Mouse (Mus musculus) limb, embryonic 11.5 days (tissue): ENCODE results near the gene Perp. TPM values are rescaled to one million over a fixed set of nuclear protein-coding genes. Genes with fewer than 3 reads are reported as not detected.

Source experiments
- ATAC-seq: fragments of 200-750 bp; cut with Nextera tagmentation; 2 replicates; pipeline ENCODE4 v1.8.0; 2017; ENCODE audit warnings: low read depth; ENCODE audit not compliant: insufficient number of reproducible peaks, low FRiP score, low TSS enrichment
- DNase-seq: peaks from one replicate; pipeline ENCODE4 v3.0.0-alpha.2; 2015; ENCODE audit warnings: low spot score
- H3K27ac ChIP-seq: fragments of 300-500 bp; sonication (generic); replicated peaks from 2 replicates; pipeline ENCODE4 v1.5.1; 2014; ENCODE audit warnings: low read depth, mild to moderate bottlenecking, low read length
- H3K27me3 ChIP-seq: fragments of 300-500 bp; sonication (generic); 2 replicates; pipeline ENCODE4 v1.6.1; 2014; ENCODE audit warnings: mild to moderate bottlenecking, low read length, mixed read lengths; ENCODE audit not compliant: control insufficient read depth, insufficient read depth
- H3K36me3 ChIP-seq: fragments of 300-500 bp; sonication (generic); 2 replicates; pipeline ENCODE4 v1.6.1; 2014; ENCODE audit warnings: mild to moderate bottlenecking, low read length, moderate library complexity, mixed read lengths; ENCODE audit not compliant: control insufficient read depth, insufficient read depth
- H3K4me1 ChIP-seq: fragments of 300-500 bp; sonication (generic); 2 replicates; pipeline ENCODE4 v1.6.1; 2014; ENCODE audit warnings: low read length, mixed read lengths; ENCODE audit not compliant: control insufficient read depth, insufficient read depth
- H3K4me2 ChIP-seq: fragments of 300-500 bp; sonication (generic); 2 replicates; pipeline ENCODE4 v1.6.1; 2014; ENCODE audit warnings: low read depth, mild to moderate bottlenecking, moderate library complexity; ENCODE audit not compliant: severe bottlenecking
- H3K4me3 ChIP-seq: fragments of 300-500 bp; sonication (generic); 2 replicates; pipeline ENCODE4 v1.5.1; 2014; ENCODE audit warnings: low read depth, low read length
- H3K9ac ChIP-seq: fragments of 300-500 bp; sonication (generic); 2 replicates; pipeline ENCODE4 v1.6.1; 2014; ENCODE audit warnings: mild to moderate bottlenecking, low read length
- H3K9me3 ChIP-seq: fragments of 300-500 bp; sonication (generic); 2 replicates; pipeline ENCODE4 v1.6.1; 2016; ENCODE audit warnings: low read length; ENCODE audit not compliant: control insufficient read depth
- WGBS: fragments of 180-500 bp; shearing (Covaris S2); extraction: QIAGEN DNeasy Blood & Tissue Kit; methylation state at CpG from one replicate; pipeline ENCODE4 v1.1.7; 2014; 5-methylcytosine and 5-hydroxymethylcytosine counted together
- polyA plus RNA-seq: library from polyadenylated mRNA; unstranded; fragments of >200 nt; fragmentation: Nextera tagmentation; extraction: Ambion mirVana; gene quantifications from 2 replicates; pipeline ENCODE4 v1.2.1, GENCODE M21; 2014

The Perp gene
- polyA plus RNA-seq, 1 experiment from 2014 or later: 41.1 TPM

GRCm38 (mm10) chr10:18834389-18834788 is 10.4 kb upstream of the Perp start:
- Histone ChIP-seq H3K36me3 (no peaks in the 10 kb centered on the region), H3K4me2 (no peak overlapping the region), H3K4me3 (no peak overlapping the region), H3K27me3 (no peaks in the 10 kb centered on the region), H3K27ac (no peak overlapping the region), H3K9me3 (no peaks in the 10 kb centered on the region), H3K9ac (no peak overlapping the region), H3K4me1 (no peaks in the 10 kb centered on the region)
- no peak for ATAC-seq
- 59% methylated on average over 2 of the region's 2 CpGs for WGBS
- no peak for DNase-seq

GRCm38 (mm10) chr10:18835684-18836479 is 8.9 kb upstream of the Perp start:
- Histone ChIP-seq H3K4me2 (no peak overlapping the region), H3K9me3 (no peaks in the 10 kb centered on the region), H3K9ac (no peak overlapping the region), H3K27ac (no peak overlapping the region), H3K4me1 (no peaks in the 10 kb centered on the region), H3K4me3 (no peak overlapping the region), H3K36me3 (no peaks in the 10 kb centered on the region), H3K27me3 (no peaks in the 10 kb centered on the region)
- DNase-seq (peak; percentile 29), ATAC-seq (no peak)
- WGBS: 59% methylated on average over 6 of the region's 6 CpGs

GRCm38 (mm10) chr10:18839530-18839929 is 5.3 kb upstream of the Perp start:
- Histone ChIP-seq H3K27ac (no peak overlapping the region), H3K4me2 (no peak overlapping the region), H3K4me1 (0 out of 2 replicates have a peak, but pooled peaks cover 2% of the 10 kb centered on the region), H3K36me3 (no peaks in the 10 kb centered on the region), H3K27me3 (peaks cover 5% of the 10 kb centered on the region), H3K4me3 (no peak overlapping the region), H3K9me3 (no peaks in the 10 kb centered on the region), H3K9ac (no peak overlapping the region)
- no peak for DNase-seq
- ATAC-seq: no peak; the same call in 1 of the 2 replicates
- WGBS: 75% methylated on average over 4 of the region's 4 CpGs

GRCm38 (mm10) chr10:18840736-18841135 is 4.1 kb upstream of the Perp start:
- Histone ChIP-seq H3K4me1 (0 out of 2 replicates have a peak, but pooled peaks cover 4% of the 10 kb centered on the region), H3K9me3 (no peaks in the 10 kb centered on the region), H3K4me3 (no peak overlapping the region), H3K36me3 (no peaks in the 10 kb centered on the region), H3K27ac (no peak overlapping the region), H3K4me2 (no peak overlapping the region), H3K9ac (no peak overlapping the region), H3K27me3 (peaks cover 14% of the 10 kb centered on the region)
- DNase-seq (no peak), ATAC-seq (no peak)
- 72% methylated on average over 4 of the region's 4 CpGs for WGBS

- DNase-seq (no peak), ATAC-seq (no peak)
- H3K4me3 ChIP-seq: peak overlapping the region; percentile 50
- H3K27ac ChIP-seq: no peak overlapping the region
- H3K9ac ChIP-seq: peak overlapping the region; percentile 37
- no peaks in the 10 kb centered on the region for H3K9me3 ChIP-seq
- H3K4me1 ChIP-seq: 0 out of 2 replicates have a peak, but pooled peaks cover 4% of the 10 kb centered on the region
- peaks cover 24% of the 10 kb centered on the region for H3K27me3 ChIP-seq
- 5% methylated on average over 18 of the region's 18 CpGs for WGBS
- H3K36me3 ChIP-seq: no peaks in the 10 kb centered on the region
- peak overlapping the region; percentile 88 for H3K4me2 ChIP-seq
Measured at GRCm38 (mm10) chr10:18845287-18845662, 455 bp downstream of the Perp start.

GRCm38 (mm10) chr10:18845711-18846110 is 891 bp downstream of the Perp start:
- Histone ChIP-seq H3K4me2 (no peak overlapping the region), H3K4me3 (no peak overlapping the region; the same call in 1 of the 2 replicates), H3K9ac (no peak overlapping the region), H3K9me3 (no peaks in the 10 kb centered on the region), H3K27ac (no peak overlapping the region), H3K4me1 (0 out of 2 replicates have a peak, but pooled peaks cover 4% of the 10 kb centered on the region), H3K27me3 (peaks cover 24% of the 10 kb centered on the region), H3K36me3 (no peaks in the 10 kb centered on the region)
- WGBS: 42% methylated on average over 4 of the region's 4 CpGs
- DNase-seq (no peak), ATAC-seq (no peak)

GRCm38 (mm10) chr10:18846474-18847264 is 1.8 kb downstream of the Perp start:
- Histone ChIP-seq H3K4me1 (0 out of 2 replicates have a peak, but pooled peaks cover 4% of the 10 kb centered on the region), H3K9me3 (no peaks in the 10 kb centered on the region), H3K27ac (no peak overlapping the region), H3K36me3 (no peaks in the 10 kb centered on the region), H3K27me3 (peaks cover 24% of the 10 kb centered on the region), H3K4me2 (no peak overlapping the region), H3K4me3 (no peak overlapping the region), H3K9ac (no peak overlapping the region)
- WGBS: 82% methylated on average over 8 of the region's 8 CpGs
- DNase-seq (no peak), ATAC-seq (no peak)

- ATAC-seq (no peak), DNase-seq (no peak)
- Histone ChIP-seq H3K4me3 (no peak overlapping the region), H3K4me2 (no peak overlapping the region), H3K27me3 (peaks cover 12% of the 10 kb centered on the region), H3K4me1 (no peaks in the 10 kb centered on the region), H3K9me3 (no peaks in the 10 kb centered on the region), H3K27ac (no peak overlapping the region), H3K9ac (no peak overlapping the region), H3K36me3 (no peaks in the 10 kb centered on the region)
- WGBS: 88% methylated on average over 4 of the region's 4 CpGs
Measured at GRCm38 (mm10) chr10:18850177-18850576, 5.4 kb downstream of the Perp start.
